Mouse (Mus musculus) olfactory bulb, adult 2 months (tissue): ENCODE results near the gene Eif4e2.

Experiments
- CTCF ChIP-seq: fragments of 200-500 bp; IDR thresholded peaks from 2 replicates; pipeline ENCODE4 v1.5.1; 2012; ENCODE audit warnings: low read depth, mild to moderate bottlenecking, low read length, moderate library complexity; ENCODE audit not compliant: insufficient read depth
- POLR2A ChIP-seq: fragments of 200-500 bp; IDR thresholded peaks from 2 replicates; pipeline ENCODE4 v1.6.1; 2012; ENCODE audit warnings: mild to moderate bottlenecking, low read depth, low read length, moderate library complexity; ENCODE audit not compliant: insufficient read depth

GRCm38 (mm10) chr1:87217938-87218337 lies 4.2 kb downstream of the Eif4e2 start:
- TF ChIP-seq CTCF (no peak), POLR2A (no peak)
